Mouse (Mus musculus) C2C12 (cell line): ENCODE data around the gene Lhcgr. TPM values are rescaled to one million over a fixed set of nuclear protein-coding genes. Genes with fewer than 3 reads are reported as not detected.

Experiments
- H3K27me3 ChIP-seq: one replicate; pipeline ENCODE4 v1.6.1; 2011; ENCODE audit not compliant: control insufficient read depth, insufficient read depth, insufficient read length
- H3K36me3 ChIP-seq: one replicate; pipeline ENCODE4 v1.6.1; 2011; ENCODE audit not compliant: control insufficient read depth, insufficient read depth
- H3K4me3 ChIP-seq: one replicate; pipeline ENCODE4 v1.5.1; 2011; ENCODE audit warnings: mild to moderate bottlenecking, control low read depth; ENCODE audit not compliant: poor library complexity, insufficient read depth, severe bottlenecking
- H3K79me2 ChIP-seq: one replicate; pipeline ENCODE4 v1.6.1; 2011; ENCODE audit not compliant: control insufficient read depth, insufficient read depth
- H3K79me3 ChIP-seq: one replicate; pipeline ENCODE4 v1.6.1; 2011; ENCODE audit warnings: low read depth, control low read depth
- H3ac ChIP-seq: one replicate; pipeline ENCODE3; 2011; ENCODE audit warnings: low read depth; ENCODE audit not compliant: control insufficient read depth, insufficient read length
- CEBPB ChIP-seq: IDR thresholded peaks from one replicate; pipeline ENCODE4 v1.6.1; 2011; ENCODE audit warnings: low read depth, mild to moderate bottlenecking, control low read depth, moderate library complexity
- CTCF ChIP-seq: IDR thresholded peaks from one replicate; pipeline ENCODE4 v1.5.1; 2011; ENCODE audit not compliant: control insufficient read depth, insufficient read depth, insufficient read length
- FOSL1 ChIP-seq: IDR thresholded peaks from one replicate; pipeline ENCODE4 v1.8.0; 2011; ENCODE audit warnings: mild to moderate bottlenecking, low read length; ENCODE audit not compliant: poor library complexity, insufficient read depth, severe bottlenecking
- MAX ChIP-seq: IDR thresholded peaks from one replicate; pipeline ENCODE4 v1.6.1; 2011; ENCODE audit warnings: mild to moderate bottlenecking, control low read depth
- MYOD1 ChIP-seq: IDR thresholded peaks from one replicate; pipeline ENCODE4 v1.6.1; 2011; ENCODE audit warnings: low read depth; ENCODE audit not compliant: control insufficient read depth, insufficient read length
- MYOG ChIP-seq: IDR thresholded peaks from one replicate; pipeline ENCODE4 v1.6.1; 2011; ENCODE audit not compliant: control insufficient read depth, insufficient read length; ENCODE audit errors: extremely low read depth
- USF1 ChIP-seq: IDR thresholded peaks from one replicate; pipeline ENCODE4 v1.6.1; 2011; ENCODE audit warnings: low read depth, mild to moderate bottlenecking, control low read depth, moderate library complexity
- polyA plus RNA-seq: library from polyadenylated mRNA; unstranded; fragments of >200 nt; fragmentation: generic; extraction: Trizol; gene quantifications from one replicate; pipeline ENCODE4 v1.2.1, GENCODE M21; 2012; ENCODE audit warnings: missing spikeins

Gene Lhcgr
- polyA plus RNA-seq, 1 experiment: not detected

DNA sequence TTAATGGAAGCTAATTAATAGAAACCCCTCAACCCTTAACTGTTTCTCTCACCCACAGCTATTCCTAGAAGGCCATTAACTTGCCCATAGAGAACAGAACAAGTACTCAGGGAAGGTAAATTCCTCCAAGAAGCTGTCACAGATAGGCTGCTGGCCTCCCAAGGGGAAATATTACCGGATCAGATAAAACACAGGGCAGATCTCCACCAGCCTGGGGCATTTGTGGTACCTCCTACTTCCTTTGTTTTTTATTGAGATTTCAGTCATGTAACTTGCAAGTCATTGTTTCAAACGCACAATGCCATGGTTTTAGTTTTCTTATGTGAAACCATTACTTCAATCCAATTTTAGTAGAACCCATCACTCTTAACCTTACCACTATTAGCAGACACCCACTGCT is 1.1 kb downstream of the Lhcgr start:
- Histone ChIP-seq H3ac (no peak overlapping the region), H3K79me3 (no peaks in the 10 kb centered on the region), H3K79me2 (no peaks in the 10 kb centered on the region), H3K36me3 (no peaks in the 10 kb centered on the region), H3K4me3 (no peak overlapping the region), H3K27me3 (no peaks in the 10 kb centered on the region)
- TF ChIP-seq MYOG (no peak), CTCF (no peak), FOSL1 (no peak), USF1 (no peak), CEBPB (no peak), MAX (no peak), MYOD1 (no peak)

DNA sequence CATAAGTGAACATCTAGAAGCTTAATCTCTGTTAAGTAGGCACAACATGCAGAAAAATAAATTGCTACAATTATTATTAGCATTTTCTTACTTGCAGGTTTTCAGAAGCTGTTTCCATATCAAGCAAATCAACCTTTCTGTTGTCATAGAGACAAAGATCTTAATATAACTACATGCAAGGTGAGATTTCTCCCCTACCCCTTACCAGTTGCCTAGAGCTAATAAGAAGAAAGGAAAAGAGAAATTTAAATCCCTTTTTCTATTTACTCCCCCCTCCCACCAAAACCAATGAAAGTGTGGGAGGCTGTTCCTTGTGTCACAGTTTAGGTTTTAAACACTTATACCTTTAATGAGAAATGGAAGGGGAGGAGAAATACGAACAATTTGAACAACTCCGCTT is 3.4 kb downstream of the Lhcgr start:
- no peak overlapping the region for H3K4me3 ChIP-seq
- no peak for TF ChIP-seq FOSL1
- TF ChIP-seq MYOD1: no peak
- no peak for TF ChIP-seq MAX
- no peak for TF ChIP-seq CTCF
- TF ChIP-seq MYOG: no peak
- no peak for TF ChIP-seq USF1
- no peak for TF ChIP-seq CEBPB
- H3K79me3 ChIP-seq: no peaks in the 10 kb centered on the region
- H3K27me3 ChIP-seq: no peaks in the 10 kb centered on the region
- no peaks in the 10 kb centered on the region for H3K79me2 ChIP-seq
- H3K36me3 ChIP-seq: no peaks in the 10 kb centered on the region
- no peak overlapping the region for H3ac ChIP-seq

DNA sequence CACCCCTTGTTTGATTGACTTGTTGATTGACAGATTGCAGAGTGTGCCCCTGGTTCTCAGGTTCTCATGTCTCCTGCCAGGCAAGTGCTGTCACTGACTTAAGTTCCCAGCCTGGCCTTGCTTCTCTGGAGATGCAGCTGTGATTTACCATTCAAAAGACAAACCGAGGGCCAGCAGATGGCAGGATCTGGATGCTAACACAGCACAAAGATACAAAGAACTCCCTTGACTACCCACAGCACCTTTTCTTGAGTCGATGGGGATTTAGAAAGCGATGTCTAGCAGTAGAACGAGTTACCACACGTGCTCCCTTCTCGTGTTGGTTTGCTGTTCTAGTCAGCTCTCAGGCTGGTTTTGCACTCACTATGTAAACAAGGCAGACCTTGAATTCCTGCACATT is 4.9 kb downstream of the Lhcgr start:
- no peaks in the 10 kb centered on the region for H3K79me2 ChIP-seq
- no peaks in the 10 kb centered on the region for H3K36me3 ChIP-seq
- TF ChIP-seq MAX: no peak
- no peak for TF ChIP-seq FOSL1
- TF ChIP-seq MYOD1: no peak
- TF ChIP-seq MYOG: no peak
- no peak for TF ChIP-seq CEBPB
- no peak for TF ChIP-seq CTCF
- TF ChIP-seq USF1: no peak
- no peaks in the 10 kb centered on the region for H3K79me3 ChIP-seq
- no peak overlapping the region for H3K4me3 ChIP-seq
- H3ac ChIP-seq: no peak overlapping the region
- no peaks in the 10 kb centered on the region for H3K27me3 ChIP-seq

DNA sequence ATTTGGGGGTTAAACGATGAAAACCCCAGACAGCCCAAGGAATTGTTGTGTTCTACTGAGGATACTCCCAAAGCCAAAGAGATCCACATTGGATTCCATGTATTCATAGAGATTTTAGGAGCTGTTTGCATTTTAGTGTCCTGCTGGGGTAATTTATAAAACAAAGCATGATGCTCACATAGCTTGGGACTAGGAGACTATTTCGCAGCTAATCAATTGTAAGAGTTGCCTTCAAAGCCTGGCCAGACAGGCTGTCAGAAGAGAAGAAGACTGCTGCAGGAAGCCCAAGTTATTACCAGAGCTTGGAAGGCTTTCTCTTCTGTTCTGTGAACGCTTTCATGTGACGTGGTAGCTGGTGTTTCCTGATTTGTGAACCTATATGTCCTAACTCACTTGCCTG is 5.4 kb downstream of the Lhcgr start:
- H3K36me3 ChIP-seq: no peaks in the 10 kb centered on the region
- no peak overlapping the region for H3ac ChIP-seq
- no peaks in the 10 kb centered on the region for H3K79me2 ChIP-seq
- TF ChIP-seq MAX: no peak
- no peak for TF ChIP-seq USF1
- TF ChIP-seq FOSL1: no peak
- TF ChIP-seq CTCF: no peak
- no peak for TF ChIP-seq MYOG
- TF ChIP-seq MYOD1: no peak
- TF ChIP-seq CEBPB: no peak
- no peaks in the 10 kb centered on the region for H3K27me3 ChIP-seq
- no peaks in the 10 kb centered on the region for H3K79me3 ChIP-seq
- no peak overlapping the region for H3K4me3 ChIP-seq

DNA sequence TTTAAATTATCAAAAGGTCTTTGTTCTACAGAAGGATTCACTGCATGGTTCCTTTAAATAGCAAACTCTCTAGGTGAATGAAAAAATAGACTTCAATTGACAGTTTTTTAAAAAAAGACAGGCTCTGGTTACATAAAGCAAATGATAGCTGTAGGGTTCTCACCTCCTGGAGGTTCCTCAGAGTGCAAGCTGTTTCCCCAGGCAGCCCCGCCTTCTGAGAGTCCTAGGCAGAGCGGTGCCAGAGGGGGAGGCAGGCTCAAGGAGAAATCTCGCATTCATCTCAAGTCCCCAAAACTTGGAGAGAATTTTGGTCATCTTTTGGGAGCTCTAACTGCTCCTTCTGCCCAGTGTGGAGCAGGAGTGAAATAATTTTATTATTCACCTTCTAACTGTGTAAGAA is 12.6 kb downstream of the Lhcgr start:
- Histone ChIP-seq H3K27me3 (no peaks in the 10 kb centered on the region), H3K4me3 (no peak overlapping the region), H3ac (no peak overlapping the region), H3K36me3 (no peaks in the 10 kb centered on the region), H3K79me3 (no peaks in the 10 kb centered on the region), H3K79me2 (no peaks in the 10 kb centered on the region)
- no peak for TF ChIP-seq MYOD1
- TF ChIP-seq CTCF: no peak
- TF ChIP-seq MAX: no peak
- TF ChIP-seq USF1: no peak
- TF ChIP-seq FOSL1: no peak
- TF ChIP-seq CEBPB: no peak
- no peak for TF ChIP-seq MYOG

DNA sequence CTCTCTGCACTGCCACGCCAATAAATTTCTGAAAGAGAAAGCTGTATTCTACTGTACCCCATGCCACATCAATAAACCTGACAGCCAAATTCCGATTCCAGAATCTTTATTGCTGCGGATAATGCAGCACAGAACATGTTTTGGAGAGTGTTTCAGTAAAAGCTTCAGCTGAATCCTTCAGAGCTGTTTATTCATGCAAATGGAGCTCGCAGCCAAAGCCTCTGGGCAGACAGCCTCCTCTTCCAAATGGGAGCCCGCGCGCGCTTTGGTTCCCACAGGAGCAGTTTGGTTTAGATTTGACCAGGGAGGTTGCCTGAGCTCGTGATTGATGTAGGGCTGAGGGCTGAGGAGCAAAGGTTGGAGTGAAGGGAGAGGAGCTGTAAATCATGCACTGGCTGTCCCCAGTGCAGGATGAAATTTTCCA is 17.7 kb downstream of the Lhcgr start:
- no peaks in the 10 kb centered on the region for H3K79me2 ChIP-seq
- no peaks in the 10 kb centered on the region for H3K27me3 ChIP-seq
- no peak overlapping the region for H3K4me3 ChIP-seq
- no peak overlapping the region for H3ac ChIP-seq
- H3K36me3 ChIP-seq: no peaks in the 10 kb centered on the region
- H3K79me3 ChIP-seq: no peaks in the 10 kb centered on the region
- no peak for TF ChIP-seq MYOG
- no peak for TF ChIP-seq MAX
- TF ChIP-seq CEBPB: no peak
- no peak for TF ChIP-seq CTCF
- TF ChIP-seq MYOD1: no peak
- no peak for TF ChIP-seq USF1
- no peak for TF ChIP-seq FOSL1
